Mouse (Mus musculus) liver, embryonic 12.5 days (tissue): Measurements from ENCODE around the gene Kcnv2. TPM values are rescaled to one million over a fixed set of nuclear protein-coding genes. Genes with fewer than 3 reads are reported as not detected.
A peak's percentile ranks its signal among the peaks of the same experiment; 100 is the strongest.

Source experiments
- ATAC-seq: fragments of 200-750 bp; cut with Nextera tagmentation; 2 replicates; pipeline ENCODE4 v1.8.0; 2017; ENCODE audit warnings: moderate number of reproducible peaks, mild to moderate bottlenecking, moderate library complexity
- H3K27ac ChIP-seq: fragments of 300-500 bp; sonication (generic); 2 replicates; pipeline ENCODE4 v1.5.1; 2016; ENCODE audit warnings: mild to moderate bottlenecking
- H3K27me3 ChIP-seq: fragments of 300-500 bp; sonication (generic); replicated peaks from 2 replicates; pipeline ENCODE4 v1.6.1; 2016; ENCODE audit warnings: mild to moderate bottlenecking, moderate library complexity
- H3K36me3 ChIP-seq: fragments of 300-500 bp; sonication (generic); 2 replicates; pipeline ENCODE4 v1.6.1; 2016; ENCODE audit warnings: mild to moderate bottlenecking, moderate library complexity
- H3K4me1 ChIP-seq: fragments of 300-500 bp; sonication (generic); 2 replicates; pipeline ENCODE4 v1.6.1; 2016
- H3K4me2 ChIP-seq: fragments of 300-500 bp; sonication (generic); 2 replicates; pipeline ENCODE4 v1.6.1; 2016; ENCODE audit warnings: mild to moderate bottlenecking, moderate library complexity
- H3K4me3 ChIP-seq: fragments of 300-500 bp; sonication (generic); 2 replicates; pipeline ENCODE4 v1.5.1; 2016; ENCODE audit warnings: mild to moderate bottlenecking, moderate library complexity
- H3K9ac ChIP-seq: fragments of 300-500 bp; sonication (generic); 2 replicates; pipeline ENCODE4 v1.6.1; 2016; ENCODE audit warnings: mild to moderate bottlenecking, moderate library complexity
- H3K9me3 ChIP-seq: fragments of 300-500 bp; sonication (generic); replicated peaks from 2 replicates; pipeline ENCODE4 v1.6.1; 2016; ENCODE audit warnings: mild to moderate bottlenecking, moderate library complexity
- WGBS: fragments of 180-500 bp; shearing (Covaris S2); methylation state at CpG from one replicate; pipeline ENCODE4 v1.1.7; 2016; ENCODE audit not compliant: insufficient replicate concordance; 5-methylcytosine and 5-hydroxymethylcytosine counted together
- polyA plus RNA-seq: library from polyadenylated mRNA; unstranded; fragments of >200 nt; fragmentation: Nextera tagmentation; extraction: Ambion mirVana; gene quantifications from 2 replicates; pipeline ENCODE4 v1.2.1, GENCODE M21; 2016

Gene Kcnv2
- polyA plus RNA-seq, 1 experiment from 2014 or later = not detected

DNA sequence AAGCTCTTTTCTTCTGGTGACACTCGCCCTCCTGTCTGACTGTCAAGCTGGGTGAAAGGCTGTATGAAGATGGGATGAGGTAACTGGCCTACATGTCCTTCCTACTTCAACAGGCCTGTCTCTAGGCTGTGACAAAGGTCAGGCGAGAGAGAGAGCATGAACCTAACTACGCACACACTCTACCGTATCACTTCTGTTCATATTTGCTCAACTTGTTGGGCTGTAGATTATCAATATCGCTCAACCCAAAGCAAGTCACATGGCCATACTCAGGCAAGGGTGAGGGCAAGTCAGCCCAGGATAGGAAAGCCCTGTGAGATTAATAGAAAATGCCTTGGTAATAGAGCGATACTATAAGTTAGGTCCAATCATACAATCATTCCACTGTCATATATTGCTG, 5.2 kb downstream of the Kcnv2 start:
- H3K4me3 ChIP-seq = no peak overlapping the region
- WGBS = 71% methylated on average over 6 of the region's 6 CpGs
- H3K9ac ChIP-seq = no peak overlapping the region
- H3K4me1 ChIP-seq = no peaks in the 10 kb centered on the region
- H3K27ac ChIP-seq = 0 out of 2 replicates have a peak overlapping the region, but pooled peaks have one; percentile 36
- H3K4me2 ChIP-seq = no peak overlapping the region
- peak; percentile 38; the same call in 1 of the 2 replicates for ATAC-seq
- no peaks in the 10 kb centered on the region for H3K36me3 ChIP-seq
- H3K27me3 ChIP-seq = no peaks in the 10 kb centered on the region
- H3K9me3 ChIP-seq = no peaks in the 10 kb centered on the region

GRCm38 (mm10) chr19:27328166-27328565, 5.8 kb downstream of the Kcnv2 start:
- WGBS = 59% methylated on average over 3 of the region's 3 CpGs
- Histone ChIP-seq H3K9me3 (no peaks in the 10 kb centered on the region), H3K9ac (no peak overlapping the region), H3K36me3 (no peaks in the 10 kb centered on the region), H3K4me2 (no peak overlapping the region), H3K4me1 (no peaks in the 10 kb centered on the region), H3K4me3 (no peak overlapping the region), H3K27me3 (no peaks in the 10 kb centered on the region), H3K27ac (no peak overlapping the region; the same call in 1 of the 2 replicates)
- ATAC-seq = no peak

DNA sequence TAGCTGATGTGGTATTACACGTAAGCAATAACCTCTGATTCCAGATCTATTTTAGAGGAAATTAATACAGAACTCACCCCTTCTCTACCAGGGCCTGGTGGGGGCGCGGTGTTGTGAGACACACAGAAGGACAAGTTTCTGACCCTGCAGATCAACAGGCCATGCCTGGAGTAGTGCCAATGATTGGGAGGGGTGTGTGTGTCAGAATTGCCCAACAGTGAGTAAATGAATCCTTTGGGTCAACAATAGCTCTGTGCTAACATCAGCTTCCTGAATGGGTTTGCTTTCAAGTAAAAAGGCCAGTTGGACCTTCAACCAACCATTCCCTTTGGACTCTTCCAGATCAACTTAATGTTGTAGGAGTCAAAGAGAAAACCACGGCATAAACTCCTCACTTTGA, 6.3 kb downstream of the Kcnv2 start:
- WGBS = 70% methylated on average over 4 of the region's 4 CpGs
- no peak overlapping the region for H3K4me2 ChIP-seq
- ATAC-seq = peak; percentile 59; the same call in 1 of the 2 replicates

DNA sequence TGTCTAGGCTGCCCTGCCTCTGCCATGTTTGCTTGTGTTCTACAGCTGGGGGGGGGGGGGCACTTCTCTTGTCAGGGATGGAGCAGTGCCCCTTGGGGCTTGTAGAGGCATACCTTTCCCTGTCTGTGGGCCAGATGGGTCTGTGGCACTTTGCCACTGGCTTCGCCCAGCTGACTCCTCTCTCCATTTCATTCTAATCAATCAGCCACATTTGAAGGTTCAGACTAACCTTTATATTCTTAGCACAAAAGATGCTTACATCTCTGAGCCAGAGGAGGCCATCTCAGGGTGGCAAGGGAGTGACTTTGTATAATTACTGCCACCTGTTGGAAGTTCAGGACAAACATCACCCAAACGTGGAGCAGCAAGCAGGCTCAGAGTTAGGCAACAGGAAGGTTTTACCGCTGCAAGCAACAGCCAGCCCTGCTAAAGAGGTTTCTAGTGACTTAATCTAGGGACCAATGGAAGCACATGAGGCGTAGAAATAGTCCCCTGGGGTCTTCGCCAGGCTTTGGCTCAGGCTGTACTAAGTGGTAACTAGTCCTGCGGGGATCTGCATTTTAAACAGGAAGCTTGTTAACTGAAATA, 9.9 kb downstream of the Kcnv2 start:
- Histone ChIP-seq H3K27me3 (no peaks in the 10 kb centered on the region), H3K36me3 (no peaks in the 10 kb centered on the region), H3K9ac (no peak overlapping the region), H3K27ac (no peak overlapping the region), H3K4me2 (no peak overlapping the region), H3K9me3 (no peaks in the 10 kb centered on the region), H3K4me3 (no peak overlapping the region), H3K4me1 (no peaks in the 10 kb centered on the region)
- 50% methylated on average over 6 of the region's 6 CpGs for WGBS
- no peak for ATAC-seq

More for the DNA sequence above, 6.3 kb downstream of the Kcnv2 start:
- Histone ChIP-seq H3K9ac (no peak overlapping the region), H3K36me3 (no peaks in the 10 kb centered on the region), H3K4me3 (no peak overlapping the region), H3K27ac (no peak overlapping the region; the same call in 1 of the 2 replicates), H3K9me3 (no peaks in the 10 kb centered on the region), H3K27me3 (no peaks in the 10 kb centered on the region), H3K4me1 (no peaks in the 10 kb centered on the region)

DNA sequence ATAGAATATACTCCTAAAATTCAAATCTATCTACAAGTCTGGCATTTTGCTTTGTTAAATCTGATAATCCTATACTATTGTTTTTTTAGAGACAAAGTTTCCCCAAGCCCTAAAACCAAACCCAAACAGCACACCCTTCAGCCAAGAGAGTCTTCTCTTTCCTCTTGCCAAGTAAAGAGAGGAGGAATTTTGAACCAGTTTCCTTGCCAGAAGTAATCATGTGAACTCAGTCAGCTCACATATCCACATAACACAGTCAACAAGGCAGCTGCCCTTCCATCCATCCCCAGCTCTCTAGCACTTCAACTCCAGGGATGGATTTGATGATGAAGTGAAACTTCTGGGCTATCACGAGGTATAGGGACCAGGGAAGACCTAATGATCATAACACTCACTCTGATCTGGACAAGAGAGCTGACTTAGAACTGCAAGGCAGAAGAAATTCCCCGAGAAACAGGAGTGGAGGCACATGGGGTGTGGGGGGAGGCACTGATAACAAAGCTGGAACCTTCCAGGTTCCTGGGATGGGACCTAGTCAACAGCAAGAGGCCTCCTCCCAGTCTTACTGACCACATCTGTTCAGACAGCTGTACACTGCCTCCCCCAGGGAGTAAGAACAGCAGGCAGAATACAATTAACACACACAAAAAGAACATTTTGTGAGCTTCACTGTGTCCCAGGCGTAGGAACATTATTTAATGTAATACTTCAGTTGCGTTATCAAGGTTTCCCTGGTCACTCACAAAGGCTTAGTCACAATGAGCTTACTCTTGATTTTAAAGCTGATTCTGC, 13.9 kb downstream of the Kcnv2 start:
- Histone ChIP-seq H3K9me3 (no peaks in the 10 kb centered on the region), H3K36me3 (no peaks in the 10 kb centered on the region), H3K27ac (no peak overlapping the region), H3K27me3 (no peaks in the 10 kb centered on the region), H3K4me3 (no peak overlapping the region), H3K4me1 (no peaks in the 10 kb centered on the region), H3K4me2 (no peak overlapping the region), H3K9ac (no peak overlapping the region)
- ATAC-seq = no peak
- 59% methylated on average over 4 of the region's 4 CpGs for WGBS

DNA sequence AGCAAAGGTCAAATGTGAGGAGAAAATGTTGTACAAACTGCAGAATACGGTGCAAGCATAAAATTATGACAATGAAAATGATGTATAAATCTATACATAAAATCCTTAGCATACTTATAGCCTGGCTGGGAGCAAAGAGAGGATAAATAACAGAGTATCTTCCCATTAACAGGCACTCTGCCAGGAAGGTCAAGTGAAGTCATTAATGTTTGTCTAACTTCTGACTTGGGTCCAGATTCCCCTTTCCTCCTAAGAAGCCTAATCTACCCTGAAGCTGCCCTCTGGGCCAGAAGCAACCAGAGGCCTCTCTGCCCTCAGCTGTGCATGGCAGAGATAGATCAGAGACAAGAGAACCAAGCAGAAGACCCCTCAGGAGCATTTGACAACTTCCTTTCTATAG, 24.1 kb downstream of the Kcnv2 start:
- no peaks in the 10 kb centered on the region for H3K36me3 ChIP-seq
- no peaks in the 10 kb centered on the region for H3K27me3 ChIP-seq
- no peak for ATAC-seq
- no peak overlapping the region for H3K4me2 ChIP-seq
- H3K4me3 ChIP-seq = no peak overlapping the region
- H3K9me3 ChIP-seq = no peaks in the 10 kb centered on the region
- no peak overlapping the region for H3K9ac ChIP-seq
- 59% methylated on average over 1 of the region's 1 CpGs for WGBS
- H3K27ac ChIP-seq = no peak overlapping the region
- no peaks in the 10 kb centered on the region for H3K4me1 ChIP-seq

DNA sequence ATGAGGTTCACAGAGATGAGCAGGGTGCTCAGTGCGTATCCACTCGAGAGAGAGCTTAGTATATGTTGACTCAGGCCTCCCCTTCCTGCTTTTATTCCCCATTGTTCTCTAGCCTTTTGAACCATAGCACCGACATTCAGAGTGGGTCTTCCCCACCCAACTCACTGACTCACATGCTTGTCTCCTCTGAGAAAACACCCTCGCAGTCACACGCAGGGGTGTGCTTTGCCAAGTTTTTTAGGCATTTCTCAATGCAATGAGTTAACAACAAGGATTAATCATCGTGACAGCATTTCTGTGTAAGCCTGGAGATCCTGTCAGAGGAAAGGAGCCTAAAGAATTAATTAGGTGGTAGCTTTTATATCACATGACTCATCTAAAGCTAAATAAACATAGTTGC, 29.3 kb downstream of the Kcnv2 start:
- no peaks in the 10 kb centered on the region for H3K36me3 ChIP-seq
- H3K4me2 ChIP-seq = no peak overlapping the region
- ATAC-seq = no peak
- H3K4me1 ChIP-seq = no peaks in the 10 kb centered on the region
- H3K9ac ChIP-seq = no peak overlapping the region
- no peaks in the 10 kb centered on the region for H3K9me3 ChIP-seq
- no peaks in the 10 kb centered on the region for H3K27me3 ChIP-seq
- H3K4me3 ChIP-seq = no peak overlapping the region
- no peak overlapping the region for H3K27ac ChIP-seq
- 70% methylated on average over 6 of the region's 6 CpGs for WGBS

DNA sequence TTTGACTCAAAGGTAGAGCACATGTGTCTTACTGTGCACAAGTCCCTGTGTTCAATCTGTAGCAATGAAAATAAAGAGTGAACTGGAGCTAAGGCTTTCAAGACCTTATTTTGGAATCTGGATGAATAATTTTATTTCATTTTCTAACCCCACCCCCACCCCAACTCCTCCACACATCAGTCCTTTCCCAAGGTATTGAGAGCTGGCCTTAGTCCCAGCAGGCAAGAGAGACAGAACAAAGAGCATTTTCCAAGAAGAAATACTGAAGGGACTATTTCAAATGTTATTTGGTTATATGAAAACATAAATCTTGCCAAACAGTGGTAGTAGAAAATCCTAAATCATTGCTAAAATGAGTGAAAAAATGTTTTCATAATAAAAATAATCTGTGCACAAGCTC, 38.0 kb downstream of the Kcnv2 start:
- Histone ChIP-seq H3K4me1 (no peaks in the 10 kb centered on the region), H3K9ac (no peak overlapping the region), H3K9me3 (no peaks in the 10 kb centered on the region), H3K27me3 (no peaks in the 10 kb centered on the region), H3K36me3 (no peaks in the 10 kb centered on the region), H3K27ac (no peak overlapping the region), H3K4me2 (no peak overlapping the region), H3K4me3 (no peak overlapping the region)
- no peak for ATAC-seq

DNA sequence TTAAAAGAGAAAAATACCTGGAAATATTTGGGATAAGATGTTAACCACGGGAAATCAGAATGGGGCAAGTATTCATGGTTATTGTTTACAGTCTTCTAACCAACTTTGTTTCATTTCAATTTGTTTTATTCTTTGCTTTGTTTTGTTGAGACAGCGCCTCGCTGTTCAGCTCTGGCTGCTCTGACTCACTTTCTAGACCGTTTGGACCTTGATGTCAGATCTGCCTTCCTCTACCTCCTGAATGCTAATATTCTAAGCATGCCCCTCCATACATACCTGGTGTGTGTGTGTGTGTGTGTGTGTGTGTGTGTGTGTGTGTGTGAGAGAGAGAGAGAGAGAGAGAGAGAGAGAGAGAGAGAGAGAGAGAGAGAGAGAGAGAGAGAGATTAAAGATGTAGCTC, 41.5 kb downstream of the Kcnv2 start:
- Histone ChIP-seq H3K4me3 (no peak overlapping the region), H3K27me3 (no peaks in the 10 kb centered on the region), H3K36me3 (no peaks in the 10 kb centered on the region), H3K27ac (no peak overlapping the region), H3K9me3 (no peaks in the 10 kb centered on the region), H3K4me2 (no peak overlapping the region), H3K9ac (no peak overlapping the region), H3K4me1 (no peaks in the 10 kb centered on the region)
- ATAC-seq = no peak
- 61% methylated on average over 4 of the region's 4 CpGs for WGBS

DNA sequence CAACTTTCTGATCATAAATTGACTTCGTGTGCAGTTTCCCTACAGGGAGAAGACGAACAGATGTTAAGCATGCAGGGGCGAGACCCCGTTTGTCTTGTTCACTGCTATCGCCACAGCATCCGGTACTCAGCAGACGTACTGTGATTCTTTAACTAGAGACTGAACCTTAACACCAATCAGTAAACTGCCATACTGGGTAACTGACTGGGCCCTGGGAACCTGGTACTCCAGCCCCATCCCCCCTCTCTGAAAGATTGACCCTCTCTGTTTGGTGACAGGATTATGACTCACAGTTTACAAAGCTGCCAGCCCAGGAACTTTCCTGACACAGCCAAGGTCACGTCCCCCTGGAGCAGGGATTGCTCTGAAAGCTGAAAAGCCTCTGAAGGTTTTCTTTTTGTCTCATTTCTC, 42.1 kb downstream of the Kcnv2 start:
- H3K4me1 ChIP-seq = no peaks in the 10 kb centered on the region
- peak; percentile 63 for ATAC-seq
- 35% methylated on average over 8 of the region's 8 CpGs for WGBS
- H3K27me3 ChIP-seq = no peaks in the 10 kb centered on the region
- H3K36me3 ChIP-seq = no peaks in the 10 kb centered on the region
- no peak overlapping the region for H3K9ac ChIP-seq
- no peak overlapping the region for H3K4me2 ChIP-seq
- H3K9me3 ChIP-seq = no peaks in the 10 kb centered on the region
- H3K4me3 ChIP-seq = no peak overlapping the region
- H3K27ac ChIP-seq = no peak overlapping the region

GRCm38 (mm10) chr19:27366113-27366746, 43.8 kb downstream of the Kcnv2 start:
- Histone ChIP-seq H3K9ac (no peak overlapping the region), H3K27ac (no peak overlapping the region), H3K4me2 (no peak overlapping the region), H3K36me3 (no peaks in the 10 kb centered on the region), H3K4me1 (no peaks in the 10 kb centered on the region), H3K27me3 (no peaks in the 10 kb centered on the region), H3K9me3 (no peaks in the 10 kb centered on the region), H3K4me3 (no peak overlapping the region)
- 69% methylated on average over 10 of the region's 10 CpGs for WGBS
- ATAC-seq = no peak

DNA sequence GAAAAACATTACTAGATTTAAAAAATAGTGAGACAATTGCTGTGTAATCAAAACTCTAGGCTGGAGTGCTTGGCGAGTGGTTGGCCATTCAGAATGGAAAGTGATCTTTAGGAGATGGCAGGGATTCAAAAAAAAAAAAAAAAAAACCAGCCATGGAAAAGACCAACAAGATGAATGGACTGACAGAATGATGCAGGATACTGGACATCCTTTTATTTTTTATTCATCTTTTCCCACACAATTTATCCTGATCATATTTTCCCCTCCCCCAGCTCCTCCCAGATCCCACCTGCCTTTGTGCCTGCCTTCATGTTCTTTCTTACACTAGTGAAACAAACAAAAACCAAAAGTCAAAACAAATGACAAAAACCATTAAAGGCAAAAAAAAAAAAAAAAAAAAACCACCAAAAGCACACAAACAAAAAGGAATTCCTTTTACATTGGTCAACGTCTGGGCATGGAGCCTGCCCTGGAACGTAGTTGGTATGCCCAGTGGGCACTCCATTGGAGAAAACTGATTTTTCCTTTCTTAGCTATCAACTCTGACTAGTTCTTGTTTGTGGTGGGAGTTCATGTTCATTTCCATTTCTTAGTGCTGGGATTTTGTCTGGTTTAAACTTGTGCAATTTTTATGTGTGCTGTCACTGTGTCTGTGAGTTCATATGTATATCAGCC, 47.2 kb downstream of the Kcnv2 start:
- no peak overlapping the region for H3K27ac ChIP-seq
- no peak overlapping the region for H3K4me3 ChIP-seq
- no peaks in the 10 kb centered on the region for H3K9me3 ChIP-seq
- H3K27me3 ChIP-seq = no peaks in the 10 kb centered on the region
- no peaks in the 10 kb centered on the region for H3K4me1 ChIP-seq
- 71% methylated on average over 3 of the region's 3 CpGs for WGBS
- ATAC-seq = no peak
- no peak overlapping the region for H3K4me2 ChIP-seq
- no peak overlapping the region for H3K9ac ChIP-seq
- H3K36me3 ChIP-seq = no peaks in the 10 kb centered on the region
